Mouse (Mus musculus) stomach, embryonic 16.5 days (tissue): ENCODE results near the gene Elf2. TPM values are rescaled to one million over a fixed set of nuclear protein-coding genes. Genes with fewer than 3 reads are reported as not detected.
"Not testable (repeated sequence)": the region's sequence is repeated elsewhere in the genome, so short reads cannot be mapped to it uniquely, and the experiment has no call there.

Experiments
- ATAC-seq: fragments of 200-750 bp; cut with Nextera tagmentation; 2 replicates; pipeline ENCODE4 v1.8.0; 2017; ENCODE audit warnings: moderate number of reproducible peaks, moderate TSS enrichment; ENCODE audit not compliant: insufficient read depth, low FRiP score
- H3K27ac ChIP-seq: fragments of 300-500 bp; sonication (generic); 2 replicates; pipeline ENCODE4 v1.5.1; 2014; ENCODE audit warnings: low read length
- H3K27me3 ChIP-seq: fragments of 300-500 bp; sonication (generic); 2 replicates; pipeline ENCODE4 v1.6.1; 2014; ENCODE audit warnings: low read length, control low read depth, mixed read lengths; ENCODE audit not compliant: control insufficient read depth, insufficient read depth
- H3K36me3 ChIP-seq: fragments of 300-500 bp; sonication (generic); 2 replicates; pipeline ENCODE4 v1.6.1; 2014; ENCODE audit warnings: low read length; ENCODE audit not compliant: control insufficient read depth, insufficient read depth
- H3K4me1 ChIP-seq: fragments of 300-500 bp; sonication (generic); 2 replicates; pipeline ENCODE4 v1.6.1; 2014; ENCODE audit warnings: low read length, control low read depth, mixed read lengths; ENCODE audit not compliant: control insufficient read depth, insufficient read depth
- H3K4me2 ChIP-seq: fragments of 300-500 bp; sonication (generic); 2 replicates; pipeline ENCODE4 v1.6.1; 2014; ENCODE audit warnings: low read depth, low read length, mixed read lengths
- H3K4me3 ChIP-seq: fragments of 300-500 bp; sonication (generic); replicated peaks from 2 replicates; pipeline ENCODE4 v1.5.1; 2014; ENCODE audit warnings: mild to moderate bottlenecking, low read length
- H3K9ac ChIP-seq: fragments of 300-500 bp; sonication (generic); 2 replicates; pipeline ENCODE4 v1.6.1; 2014; ENCODE audit warnings: low read length
- H3K9me3 ChIP-seq: fragments of 300-500 bp; sonication (generic); replicated peaks from 2 replicates; pipeline ENCODE4 v1.6.1; 2016; ENCODE audit warnings: low read length, control low read depth; ENCODE audit not compliant: control insufficient read depth
- WGBS: fragments of 180-500 bp; shearing (Covaris S2); extraction: QIAGEN DNeasy Blood & Tissue Kit; methylation state at CpG from one replicate; pipeline ENCODE4 v1.1.7; 2014; 5-methylcytosine and 5-hydroxymethylcytosine counted together
- polyA plus RNA-seq: library from polyadenylated mRNA; unstranded; fragments of >200 nt; fragmentation: Nextera tagmentation; extraction: Ambion mirVana; gene quantifications from 2 replicates; pipeline ENCODE4 v1.2.1, GENCODE M21; 2015

The Elf2 gene
- polyA plus RNA-seq, 1 experiment from 2014 or later, result 58.7 TPM

- WGBS, result 67% methylated on average over 3 of the region's 3 CpGs
- Histone ChIP-seq H3K27me3 (no peaks in the 10 kb centered on the region), H3K27ac (no peak overlapping the region), H3K4me1 (peaks cover 5% of the 10 kb centered on the region; the same call in 1 of the 2 replicates), H3K4me3 (no peak overlapping the region), H3K4me2 (no peak overlapping the region), H3K9me3 (no peaks in the 10 kb centered on the region), H3K9ac (no peak overlapping the region), H3K36me3 (no peaks in the 10 kb centered on the region)
- ATAC-seq, result no peak
Observed at GRCm38 (mm10) chr3:51354034-51354427, 13.6 kb upstream of the Elf2 start.

- H3K4me2 ChIP-seq, result no peak overlapping the region
- H3K27me3 ChIP-seq, result no peaks in the 10 kb centered on the region
- peaks cover 5% of the 10 kb centered on the region; the same call in 1 of the 2 replicates for H3K4me1 ChIP-seq
- no peaks in the 10 kb centered on the region for H3K9me3 ChIP-seq
- H3K9ac ChIP-seq, result no peak overlapping the region
- H3K36me3 ChIP-seq, result no peaks in the 10 kb centered on the region
- no peak overlapping the region for H3K4me3 ChIP-seq
- WGBS, result 71% methylated on average over 4 of the region's 4 CpGs
- no peak for ATAC-seq
- no peak overlapping the region for H3K27ac ChIP-seq
Observed at GRCm38 (mm10) chr3:51353325-51354033, 13.0 kb upstream of the Elf2 start.

- Histone ChIP-seq H3K36me3 (no peaks in the 10 kb centered on the region), H3K4me2 (no peak overlapping the region), H3K4me1 (no peaks in the 10 kb centered on the region), H3K4me3 (no peak overlapping the region), H3K9ac (no peak overlapping the region), H3K9me3 (no peaks in the 10 kb centered on the region), H3K27ac (no peak overlapping the region), H3K27me3 (no peaks in the 10 kb centered on the region)
- ATAC-seq, result no peak
- WGBS, result 39% methylated on average over 3 of the region's 3 CpGs
Observed at GRCm38 (mm10) chr3:51350806-51351205, 10.3 kb upstream of the Elf2 start.

GRCm38 (mm10) chr3:51348646-51349238 lies 8.3 kb upstream of the Elf2 start:
- H3K36me3 ChIP-seq, result no peaks in the 10 kb centered on the region
- H3K4me3 ChIP-seq, result no peak overlapping the region
- no peak overlapping the region for H3K27ac ChIP-seq
- no peak for ATAC-seq
- 47% methylated on average over 3 of the region's 3 CpGs for WGBS
- H3K9me3 ChIP-seq, result no peaks in the 10 kb centered on the region; the same call in 1 of the 2 replicates
- H3K4me1 ChIP-seq, result no peaks in the 10 kb centered on the region
- H3K27me3 ChIP-seq, result no peaks in the 10 kb centered on the region
- no peak overlapping the region for H3K9ac ChIP-seq
- H3K4me2 ChIP-seq, result no peak overlapping the region

- H3K4me3 ChIP-seq, ATAC-seq, H3K27ac ChIP-seq, H3K36me3 ChIP-seq, H3K27me3 ChIP-seq, H3K4me1 ChIP-seq, H3K4me2 ChIP-seq, H3K9me3 ChIP-seq, H3K9ac ChIP-seq: not testable (repeated sequence)
- 91% methylated on average over 2 of the region's 2 CpGs for WGBS
Observed at GRCm38 (mm10) chr3:51345017-51345416, 4.6 kb upstream of the Elf2 start.

- H3K4me2 ChIP-seq, H3K9me3 ChIP-seq, H3K4me1 ChIP-seq, H3K9ac ChIP-seq, H3K27me3 ChIP-seq, ATAC-seq, H3K4me3 ChIP-seq, H3K27ac ChIP-seq, H3K36me3 ChIP-seq: not testable (repeated sequence)
- 87% methylated on average over 6 of the region's 6 CpGs for WGBS
Observed at GRCm38 (mm10) chr3:51344182-51344581, 3.7 kb upstream of the Elf2 start.

GRCm38 (mm10) chr3:51343260-51343659 lies 2.8 kb upstream of the Elf2 start:
- Histone ChIP-seq H3K27ac (no peak overlapping the region), H3K4me3 (no peak overlapping the region), H3K4me1 (0 out of 2 replicates have a peak, but pooled peaks cover 5% of the 10 kb centered on the region), H3K9me3 (no peaks in the 10 kb centered on the region; the same call in 1 of the 2 replicates), H3K4me2 (no peak overlapping the region), H3K27me3 (no peaks in the 10 kb centered on the region), H3K9ac (no peak overlapping the region), H3K36me3 (no peaks in the 10 kb centered on the region)
- 76% methylated on average over 4 of the region's 4 CpGs for WGBS
- no peak for ATAC-seq

GRCm38 (mm10) chr3:51342152-51342551 lies 1.7 kb upstream of the Elf2 start:
- ATAC-seq, result no peak
- WGBS, result 5% methylated on average over 9 of the region's 9 CpGs

GRCm38 (mm10) chr3:51341268-51342081 lies 1.0 kb upstream of the Elf2 start:
- peak; percentile 90 for ATAC-seq
- 0 out of 2 replicates have a peak, but pooled peaks cover 5% of the 10 kb centered on the region for H3K4me1 ChIP-seq
- H3K4me3 ChIP-seq, result peak overlapping the region; percentile 92
- H3K9me3 ChIP-seq, result no peaks in the 10 kb centered on the region; the same call in 1 of the 2 replicates
- no peaks in the 10 kb centered on the region for H3K36me3 ChIP-seq
- peak overlapping the region; percentile 97 for H3K27ac ChIP-seq
- under 1% methylated on average over 74 of the region's 86 CpGs for WGBS
- peak overlapping the region; percentile 90 for H3K4me2 ChIP-seq
- H3K9ac ChIP-seq, result peak overlapping the region; percentile 97
- no peaks in the 10 kb centered on the region for H3K27me3 ChIP-seq

More at GRCm38 (mm10) chr3:51342152-51342551, 1.7 kb upstream of the Elf2 start:
- Histone ChIP-seq H3K4me1 (0 out of 2 replicates have a peak, but pooled peaks cover 5% of the 10 kb centered on the region), H3K36me3 (no peaks in the 10 kb centered on the region), H3K27ac (peak overlapping the region; percentile 97), H3K27me3 (no peaks in the 10 kb centered on the region), H3K9ac (peak overlapping the region; percentile 97), H3K4me3 (peak overlapping the region; percentile 92), H3K4me2 (peak overlapping the region; percentile 90), H3K9me3 (no peaks in the 10 kb centered on the region; the same call in 1 of the 2 replicates)
